Mouse (Mus musculus) thymus, adult 2 months (tissue): Measurements from ENCODE around the gene Cradd.

ENCODE experiments used
- CTCF ChIP-seq: fragments of 200-500 bp; IDR thresholded peaks from 2 replicates; pipeline ENCODE4 v1.5.1; 2012; ENCODE audit warnings: mild to moderate bottlenecking, control low read depth, low read length, moderate library complexity, borderline replicate concordance; ENCODE audit not compliant: control insufficient read depth, poor library complexity, insufficient read depth; ENCODE audit errors: extremely low read depth
- POLR2A ChIP-seq: fragments of 200-500 bp; IDR thresholded peaks from 2 replicates; pipeline ENCODE4 v1.6.1; 2012; ENCODE audit warnings: mild to moderate bottlenecking, low read length, control low read depth, moderate library complexity; ENCODE audit not compliant: control insufficient read depth, poor library complexity, insufficient read depth; ENCODE audit errors: extremely low read depth

DNA sequence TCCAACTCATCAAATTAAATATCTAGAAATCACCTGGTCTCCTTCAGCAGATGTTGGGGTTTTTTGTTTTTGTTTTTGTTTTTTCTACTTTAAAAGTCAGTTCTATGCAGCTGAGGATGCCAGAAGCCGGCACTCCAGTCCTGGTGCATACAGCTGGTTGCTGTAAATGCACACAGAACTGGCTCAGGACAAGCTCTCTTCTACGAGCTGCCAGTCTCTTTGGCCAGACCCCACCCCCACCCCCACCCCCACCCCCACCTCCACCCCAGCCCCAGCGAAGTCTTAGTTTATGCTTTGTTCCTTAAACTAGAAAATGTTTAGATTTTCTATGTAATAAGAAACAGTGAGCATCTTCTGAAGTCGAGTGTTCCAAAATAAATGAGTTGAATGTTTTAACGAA is 57.0 kb downstream of the Cradd start:
- TF ChIP-seq CTCF: no peak
- TF ChIP-seq POLR2A: no peak
